Mouse (Mus musculus) liver, embryonic 16.5 days (tissue): ENCODE data around the gene Endog. TPM values are rescaled to one million over a fixed set of nuclear protein-coding genes. Genes with fewer than 3 reads are reported as not detected.

Source experiments
- ATAC-seq: fragments of 200-750 bp; cut with Nextera tagmentation; 2 replicates; pipeline ENCODE4 v1.8.0; 2017; ENCODE audit warnings: low read depth, mild to moderate bottlenecking, moderate number of reproducible peaks, moderate library complexity
- H3K27ac ChIP-seq: fragments of 300-500 bp; sonication (generic); 2 replicates; pipeline ENCODE4 v1.5.1; 2014; ENCODE audit warnings: mild to moderate bottlenecking, low read length
- H3K27me3 ChIP-seq: fragments of 300-500 bp; sonication (generic); 2 replicates; pipeline ENCODE4 v1.6.1; 2014; ENCODE audit warnings: low read depth, low read length, mixed read lengths; ENCODE audit not compliant: control insufficient read depth, insufficient read depth
- H3K36me3 ChIP-seq: fragments of 300-500 bp; sonication (generic); 2 replicates; pipeline ENCODE4 v1.6.1; 2014; ENCODE audit warnings: mild to moderate bottlenecking; ENCODE audit not compliant: control insufficient read depth, insufficient read depth
- H3K4me1 ChIP-seq: fragments of 300-500 bp; sonication (generic); 2 replicates; pipeline ENCODE4 v1.6.1; 2014; ENCODE audit warnings: low read depth, low read length, mixed read lengths; ENCODE audit not compliant: control insufficient read depth
- H3K4me2 ChIP-seq: fragments of 300-500 bp; sonication (generic); 2 replicates; pipeline ENCODE4 v1.6.1; 2014; ENCODE audit warnings: low read depth, low read length, mixed read lengths
- H3K4me3 ChIP-seq: fragments of 300-500 bp; sonication (generic); 2 replicates; pipeline ENCODE4 v1.5.1; 2014; ENCODE audit warnings: low read depth, mild to moderate bottlenecking, low read length
- H3K9ac ChIP-seq: fragments of 300-500 bp; sonication (generic); 2 replicates; pipeline ENCODE4 v1.6.1; 2014; ENCODE audit warnings: low read depth, low read length
- H3K9me3 ChIP-seq: fragments of 300-500 bp; sonication (generic); replicated peaks from 2 replicates; pipeline ENCODE4 v1.6.1; 2016; ENCODE audit warnings: low read length; ENCODE audit not compliant: control insufficient read depth
- WGBS: fragments of 180-500 bp; shearing (Covaris S2); extraction: QIAGEN DNeasy Blood & Tissue Kit; methylation state at CpG from one replicate; pipeline ENCODE4 v1.1.7; 2014; ENCODE audit not compliant: insufficient replicate concordance; 5-methylcytosine and 5-hydroxymethylcytosine counted together
- polyA plus RNA-seq: library from polyadenylated mRNA; unstranded; fragments of >200 nt; fragmentation: Nextera tagmentation; extraction: Ambion mirVana; gene quantifications from 2 replicates; pipeline ENCODE4 v1.2.1, GENCODE M21; 2015

Endog gene
- polyA plus RNA-seq, 1 experiment from 2014 or later = 19.8 TPM

- H3K4me2 ChIP-seq = no peak overlapping the region
- H3K27ac ChIP-seq = peak overlapping the region; percentile 7; the same call in 1 of the 2 replicates
- H3K27me3 ChIP-seq = no peaks in the 10 kb centered on the region
- H3K9ac ChIP-seq = no peak overlapping the region
- no peak for ATAC-seq
- H3K4me1 ChIP-seq = no peaks in the 10 kb centered on the region; the same call in 1 of the 2 replicates
- H3K9me3 ChIP-seq = no peaks in the 10 kb centered on the region
- 44% methylated on average over 4 of the region's 4 CpGs for WGBS
- no peak overlapping the region for H3K4me3 ChIP-seq
- H3K36me3 ChIP-seq = no peaks in the 10 kb centered on the region
Measured at GRCm38 (mm10) chr2:30212169-30212545, 40.9 kb downstream of the Endog start.

- ATAC-seq = no peak
- no peak overlapping the region for H3K9ac ChIP-seq
- no peak overlapping the region for H3K27ac ChIP-seq
- H3K9me3 ChIP-seq = no peaks in the 10 kb centered on the region
- H3K4me3 ChIP-seq = no peak overlapping the region
- no peaks in the 10 kb centered on the region; the same call in 1 of the 2 replicates for H3K4me1 ChIP-seq
- no peaks in the 10 kb centered on the region for H3K27me3 ChIP-seq
- 57% methylated on average over 1 of the region's 1 CpGs for WGBS
- no peak overlapping the region for H3K4me2 ChIP-seq
- H3K36me3 ChIP-seq = no peaks in the 10 kb centered on the region
Measured at GRCm38 (mm10) chr2:30212951-30213350, 41.7 kb downstream of the Endog start.

GRCm38 (mm10) chr2:30214745-30215144 lies 43.5 kb downstream of the Endog start:
- no peaks in the 10 kb centered on the region for H3K9me3 ChIP-seq
- H3K4me2 ChIP-seq = no peak overlapping the region
- WGBS = 70% methylated on average over 3 of the region's 3 CpGs
- H3K4me3 ChIP-seq = no peak overlapping the region
- no peaks in the 10 kb centered on the region for H3K27me3 ChIP-seq
- H3K27ac ChIP-seq = no peak overlapping the region
- H3K36me3 ChIP-seq = no peaks in the 10 kb centered on the region
- ATAC-seq = no peak
- H3K4me1 ChIP-seq = no peaks in the 10 kb centered on the region; the same call in 1 of the 2 replicates
- H3K9ac ChIP-seq = no peak overlapping the region

GRCm38 (mm10) chr2:30215493-30215892 lies 44.2 kb downstream of the Endog start:
- no peaks in the 10 kb centered on the region for H3K9me3 ChIP-seq

GRCm38 (mm10) chr2:30216293-30216692 lies 45.0 kb downstream of the Endog start:
- no peaks in the 10 kb centered on the region; the same call in 1 of the 2 replicates for H3K4me1 ChIP-seq

More at GRCm38 (mm10) chr2:30215493-30215892, 44.2 kb downstream of the Endog start:
- Histone ChIP-seq H3K4me3 (no peak overlapping the region), H3K27me3 (no peaks in the 10 kb centered on the region), H3K27ac (no peak overlapping the region), H3K4me2 (no peak overlapping the region), H3K36me3 (no peaks in the 10 kb centered on the region), H3K4me1 (no peaks in the 10 kb centered on the region; the same call in 1 of the 2 replicates), H3K9ac (no peak overlapping the region)
- 64% methylated on average over 6 of the region's 6 CpGs for WGBS
- ATAC-seq = no peak

More at GRCm38 (mm10) chr2:30216293-30216692, 45.0 kb downstream of the Endog start:
- 78% methylated on average over 5 of the region's 5 CpGs for WGBS
- H3K27me3 ChIP-seq = no peaks in the 10 kb centered on the region
- H3K9me3 ChIP-seq = no peaks in the 10 kb centered on the region
- H3K36me3 ChIP-seq = no peaks in the 10 kb centered on the region
- no peak overlapping the region for H3K27ac ChIP-seq
- no peak overlapping the region for H3K4me2 ChIP-seq
- H3K4me3 ChIP-seq = no peak overlapping the region
- no peak overlapping the region for H3K9ac ChIP-seq
- no peak for ATAC-seq

Other genes starting within 250 kb of the Endog start
- gene Gle1, start 236.1 kb upstream of the Endog start, polyA plus RNA-seq = 23.8 and 25.9 TPM in 2 replicates
- gene Sptan1, start 205.9 kb upstream of the Endog start, polyA plus RNA-seq = 15.9 and 19.7 TPM in 2 replicates
- 5.3 and 5.7 TPM in 2 replicates for gene Wdr34, start 122.6 kb upstream of the Endog start, polyA plus RNA-seq
- 117 and 130 TPM in 2 replicates for gene Set, start 114.1 kb upstream of the Endog start, polyA plus RNA-seq
- gene Pkn3, start 93.8 kb upstream of the Endog start, polyA plus RNA-seq = 2.1 and 2.3 TPM in 2 replicates
- gene Zdhhc12, start 77.8 kb upstream of the Endog start, polyA plus RNA-seq = 17.6 and 18.7 TPM in 2 replicates
- 2.3 and 2.5 TPM in 2 replicates for gene Zer1, start 46.9 kb upstream of the Endog start, polyA plus RNA-seq
- 1.7 and 2.3 TPM in 2 replicates for gene Tbc1d13, start 37.7 kb upstream of the Endog start, polyA plus RNA-seq
- 22.5 and 22.8 TPM in 2 replicates for gene Spout1, start 7.0 kb downstream of the Endog start, polyA plus RNA-seq
- gene Kyat1, start 34.4 kb downstream of the Endog start, polyA plus RNA-seq = 13.1 and 14.2 TPM in 2 replicates
- 11.2 and 11.9 TPM in 2 replicates for gene Lrrc8a, start 66.2 kb downstream of the Endog start, polyA plus RNA-seq
- gene Gm28035, start 69.1 kb downstream of the Endog start, polyA plus RNA-seq = 0.14 and 0.15 TPM in 2 replicates
- 14.4 and 16.0 TPM in 2 replicates for gene Phyhd1, start 94.7 kb downstream of the Endog start, polyA plus RNA-seq
- not detected in 2 replicates for gene Gm28038, start 109.5 kb downstream of the Endog start, polyA plus RNA-seq
- 11.7 and 12.4 TPM in 2 replicates for gene Dolk, start 114.8 kb downstream of the Endog start, polyA plus RNA-seq
- 11.9 and 16.1 TPM in 2 replicates for gene Nup188, start 114.9 kb downstream of the Endog start, polyA plus RNA-seq
- gene Sh3glb2, start 187.8 kb downstream of the Endog start, polyA plus RNA-seq = 17.0 and 19.1 TPM in 2 replicates
- 6.5 and 7.2 TPM in 2 replicates for gene Miga2, start 192.7 kb downstream of the Endog start, polyA plus RNA-seq
- 14.7 and 16.5 TPM in 2 replicates for gene Dolpp1, start 220.8 kb downstream of the Endog start, polyA plus RNA-seq
- 24.2 and 31.3 TPM in 2 replicates for gene Crat, start 244.3 kb downstream of the Endog start, polyA plus RNA-seq
- gene Ptpa, start 244.5 kb downstream of the Endog start, polyA plus RNA-seq = 121 TPM in 2 replicates